ENCODE assay signal across 9 mouse cellular contexts in genomic region chr9:106282024-106282423, GRCm38 (mm10). TPM values are rescaled to one million over a fixed set of nuclear protein-coding genes. Genes with fewer than 3 reads are reported as not detected.
DNase-seq lines count a peak whose midpoint lies in the region; ATAC-seq and TF ChIP-seq lines count a peak whose summit lies in the region.
"Had no signal": no experiment of that assay in that cellular context is flagged by ENCODE, and none has a peak within 500 bp of the region (broad histone marks: within the 10 kb centered on the region; RNA-seq: fewer than 3 reads in every experiment).

No protein-coding gene starts in this region.

- ATAC-seq in heart, embryonic 16.5 days (replicated peaks; ENCODE audit: extremely low read depth, insufficient read depth, low FRiP score), result no peak
- ATAC-seq in hindbrain, embryonic 12.5 days (ENCODE audit: low FRiP score), result no peak

- TF ChIP-seq RAD21 in MEL (IDR thresholded peaks at IDR 0.05; ENCODE audit: low read depth, low read length), result no peak

- no peaks in the 10 kb centered on the region for H3K27me3 ChIP-seq in heart, embryonic 16.5 days (ENCODE audit: control insufficient read depth, insufficient read depth, low read length)
- H3K27me3 ChIP-seq in MEL (ENCODE audit: control insufficient read depth in 1 of 2, insufficient read depth in 2 of 2, low read length in 2 of 2), result no peaks in the 10 kb centered on the region
- H3K27me3 ChIP-seq in hindbrain, embryonic 12.5 days, result no peaks in the 10 kb centered on the region

- no peaks in the 10 kb centered on the region for H3K9me3 ChIP-seq in heart, embryonic 16.5 days (replicated peaks; ENCODE audit: control insufficient read depth, low read length)
- H3K9me3 ChIP-seq in MEL (replicated peaks; ENCODE audit: insufficient read depth, low read length), result no peaks in the 10 kb centered on the region
- no peaks in the 10 kb centered on the region for H3K9me3 ChIP-seq in hindbrain, embryonic 12.5 days (replicated peaks)

- WGBS in heart, embryonic 16.5 days, result 73% methylated on average over 3 of the region's 3 CpGs
- 79% methylated on average over 3 of the region's 3 CpGs for WGBS in hindbrain, embryonic 12.5 days
- WGBS in macrophage (ENCODE audit: missing documents), result 100% methylated on average over 2 of the region's 3 CpGs

- no peak for TF ChIP-seq CTCF in MEL (IDR thresholded peaks at IDR 0.05 in 2 of 3, conservative IDR thresholded peaks at IDR 0.05 in 1 of 3; ENCODE audit: control insufficient read depth in 1 of 3, insufficient read depth in 1 of 3, low read depth in 2 of 3, low read length in 3 of 3, poor library complexity in 1 of 3, severe bottlenecking in 1 of 3)

- H3K4me2 ChIP-seq in heart, embryonic 16.5 days (ENCODE audit: low read depth, low read length), result peak overlapping the region; percentile 92
- peak overlapping the region; percentile 70 for H3K4me2 ChIP-seq in hindbrain, embryonic 12.5 days (replicated peaks)

- peak overlapping the region; percentile 84 for H3K4me3 ChIP-seq in heart, embryonic 16.5 days (ENCODE audit: low read length)
- H3K4me3 ChIP-seq in MEL (ENCODE audit: control insufficient read depth in 1 of 2, insufficient read depth in 1 of 2, low read depth in 2 of 2, low read length in 2 of 2) (peak overlapping the region; percentile 53 to 77), macrophage (ENCODE audit: inconsistent target) (peak overlapping the region; percentile 82; the same call in 1 of the 2 replicates)
- H3K4me3 ChIP-seq in hindbrain, embryonic 12.5 days, result peak overlapping the region; percentile 49

- intact Hi-C loops in heart, postnatal 25 days (cut with DNase I), result no loop called here

- no peak for DNase-seq in heart, postnatal 25 days (ENCODE audit: low spot score)
- no peak for DNase-seq in MEL (ENCODE audit: low read depth, low spot score)
- no peak for DNase-seq in adrenal gland, postnatal 10 days
- no peak for DNase-seq in ovary, postnatal 36 days (ENCODE audit: low spot score)
- no peak for DNase-seq in embryo, embryonic 10.5 days (ENCODE audit: low spot score)
- DNase-seq: thymus, adult 2 months had no signal

- H3K79me2 ChIP-seq in MEL (ENCODE audit: control insufficient read depth, insufficient read depth, low read length, poor library complexity) (no peaks in the 10 kb centered on the region; the same call in 1 of the 2 replicates), macrophage (ENCODE audit: inconsistent target) (peaks cover 9% of the 10 kb centered on the region; the same call in 1 of the 2 replicates)

- peak overlapping the region; percentile 83 for H3K9ac ChIP-seq in heart, embryonic 16.5 days (ENCODE audit: low read length)
- peak overlapping the region; percentile 67; the same call in 1 of the 2 replicates for H3K9ac ChIP-seq in MEL (ENCODE audit: control insufficient read depth, low read depth, low read length, poor library complexity, severe bottlenecking)
- H3K9ac ChIP-seq in hindbrain, embryonic 12.5 days, result 0 out of 2 replicates have a peak overlapping the region, but pooled peaks have one; percentile 57

- no peak for TF ChIP-seq POLR2A in MEL (IDR thresholded peaks at IDR 0.05; ENCODE audit: control insufficient read depth in 1 of 2, insufficient read depth in 1 of 2, low read depth in 1 of 2, low read length in 2 of 2, poor library complexity in 1 of 2)

- peaks cover 12% of the 10 kb centered on the region for H3K36me3 ChIP-seq in heart, embryonic 16.5 days (ENCODE audit: control insufficient read depth, insufficient read depth)
- H3K36me3 ChIP-seq in MEL (ENCODE audit: control insufficient read depth in 1 of 2, insufficient read depth in 2 of 2, low read length in 2 of 2) (peaks cover 0 to 3% of the 10 kb centered on the region in 2 experiments; a peak in 2 of 4 replicates), macrophage (ENCODE audit: inconsistent target) (peaks cover 4% of the 10 kb centered on the region; the same call in 1 of the 2 replicates)
- H3K36me3 ChIP-seq in hindbrain, embryonic 12.5 days, result 0 out of 2 replicates have a peak, but pooled peaks cover 10% of the 10 kb centered on the region

- no peak overlapping the region for H3K27ac ChIP-seq in heart, embryonic 16.5 days (ENCODE audit: low read length)
- H3K27ac ChIP-seq in MEL (ENCODE audit: control insufficient read depth, low read depth, low read length) (no peak overlapping the region), macrophage (no peak overlapping the region)
- H3K27ac ChIP-seq in hindbrain, embryonic 12.5 days, result no peak overlapping the region

- H3K4me1 ChIP-seq in heart, embryonic 16.5 days (ENCODE audit: control insufficient read depth, insufficient read depth, low read length), result peaks cover 13% of the 10 kb centered on the region
- peaks cover 0 to 7% of the 10 kb centered on the region in 2 experiments; a peak in 2 of 4 replicates for H3K4me1 ChIP-seq in MEL (ENCODE audit: control insufficient read depth in 1 of 2, insufficient read depth in 2 of 2, low read length in 2 of 2)
- peaks cover 14% of the 10 kb centered on the region for H3K4me1 ChIP-seq in hindbrain, embryonic 12.5 days

- TF ChIP-seq EP300 in MEL (IDR thresholded peaks at IDR 0.05; ENCODE audit: low read depth in 1 of 2, low read length in 2 of 2), result no peak

TF ChIP-seq in MEL, 35 proteins besides CTCF, POLR2A, EP300 and RAD21:
- TF ChIP-seq NRF1 (IDR thresholded peaks at IDR 0.05; ENCODE audit: insufficient read depth, low read depth, low read length, poor library complexity, severe bottlenecking), result no peak
- TF ChIP-seq ZMIZ1 (IDR thresholded peaks at IDR 0.05; ENCODE audit: low read depth, low read length), result no peak
- no peak for TF ChIP-seq MEF2A (IDR thresholded peaks at IDR 0.05; ENCODE audit: extremely low read depth, insufficient replicate concordance, low read depth, low read length, poor library complexity, severe bottlenecking)
- TF ChIP-seq GABPA (IDR thresholded peaks at IDR 0.05; ENCODE audit: low read depth, low read length), result no peak
- TF ChIP-seq TCF12 (IDR thresholded peaks at IDR 0.05; ENCODE audit: low read depth, low read length), result no peak
- TF ChIP-seq E2F4 (IDR thresholded peaks at IDR 0.05; ENCODE audit: borderline replicate concordance, low read depth, low read length), result no peak
- TF ChIP-seq ZNF384 (IDR thresholded peaks at IDR 0.05; ENCODE audit: low read depth, low read length), result no peak
- TF ChIP-seq HCFC1 (IDR thresholded peaks at IDR 0.05; ENCODE audit: low read depth, low read length), result no peak
- no peak for TF ChIP-seq SMC3 (IDR thresholded peaks at IDR 0.05; ENCODE audit: low read depth, low read length)
- no peak for TF ChIP-seq ELF1 (IDR thresholded peaks at IDR 0.05; ENCODE audit: low read depth, low read length)
- TF ChIP-seq JUND (IDR thresholded peaks at IDR 0.05; ENCODE audit: low read depth, low read length), result no peak
- no peak for TF ChIP-seq MAZ (IDR thresholded peaks at IDR 0.05; ENCODE audit: low read depth, low read length)
- TF ChIP-seq MXI1 (IDR thresholded peaks at IDR 0.05; ENCODE audit: low read depth, low read length), result no peak
- no peak for TF ChIP-seq RCOR1 (IDR thresholded peaks at IDR 0.05; ENCODE audit: low read depth, low read length)
- no peak for TF ChIP-seq CHD2 (IDR thresholded peaks at IDR 0.05; ENCODE audit: low read length)
- no peak for TF ChIP-seq BHLHE40 (IDR thresholded peaks at IDR 0.05; ENCODE audit: borderline replicate concordance, low read depth, low read length)

RNA-seq across cellular contexts. Expression of gene Poc1a, which starts 1.2 kb away (rescaled TPM):
- polyA plus RNA-seq in heart, embryonic 16.5 days (2015; fragmentation: Nextera tagmentation; extraction: Ambion mirVana), result 29.3 and 30.6 TPM in 2 replicates
- 1 to 10 TPM; 3.3 to 3.4 TPM for total RNA-seq in heart, postnatal 25 days (2021)
- 33.8 and 37.6 TPM in 2 replicates for total RNA-seq in MEL (2012; rRNA removed)
- 10 to 100 TPM in 1 of 2 experiments, not detected in 1; 41.3 TPM for polyA plus RNA-seq in MEL (2012; ENCODE audit: insufficient read depth in 1 of 2, insufficient read length in 2 of 2, low read depth in 1 of 2, low replicate concordance in 2 of 2, missing spikeins in 1 of 2)
- polyA plus RNA-seq in hindbrain, embryonic 12.5 days (2016; fragmentation: Nextera tagmentation; extraction: Ambion mirVana), result 15.4 and 16.4 TPM in 2 replicates
- total RNA-seq in macrophage (2018; cell fraction: chromatin; rRNA removed), result 1 to 10 TPM; 1.9 to 9.1 (median 4.5) TPM
- 1 to 10 TPM; 2.2 to 5.2 (median 3.6) TPM for total RNA-seq in macrophage (2018; cell fraction: cytosol; rRNA removed)
- 1 to 10 TPM; 1.0 to 5.8 (median 2.6) TPM for total RNA-seq in macrophage (2018; cell fraction: nucleus; rRNA removed)
- 2.7 to 6.4 TPM (median 3.5 TPM) in 3 replicates for polyA plus RNA-seq in macrophage (2018)
- total RNA-seq in adrenal gland, postnatal 10 days (2021), result 1 to 10 TPM; 7.3 to 8.8 TPM

RNA-seq across cellular contexts. Expression of gene Alas1, which starts 33.6 kb away (rescaled TPM):
- 217 and 223 TPM in 2 replicates for polyA plus RNA-seq in heart, embryonic 16.5 days (2015; fragmentation: Nextera tagmentation; extraction: Ambion mirVana)
- 100 to 1,000 TPM; 571 to 593 TPM for total RNA-seq in heart, postnatal 25 days (2021)
- total RNA-seq in MEL (2012; rRNA removed), result 14.4 and 19.8 TPM in 2 replicates
- polyA plus RNA-seq in MEL (2012; ENCODE audit: insufficient read depth in 1 of 2, insufficient read length in 2 of 2, low read depth in 1 of 2, low replicate concordance in 2 of 2, missing spikeins in 1 of 2) (10 to 100 TPM in 1 of 2 experiments, not detected in 1; 15.3 TPM), macrophage (2018) (173 to 195 TPM (median 183 TPM) in 3 replicates)
- 79.2 and 92.1 TPM in 2 replicates for polyA plus RNA-seq in hindbrain, embryonic 12.5 days (2016; fragmentation: Nextera tagmentation; extraction: Ambion mirVana)
- 100 to 1,000 TPM in 8 of 26 experiments, 10 to 100 TPM in 18; 27.9 to 189 (median 89.2) TPM for total RNA-seq in macrophage (2018; cell fraction: chromatin; rRNA removed)
- 100 to 1,000 TPM; 113 to 192 (median 160) TPM for total RNA-seq in macrophage (2018; cell fraction: cytosol; rRNA removed)
- 100 to 1,000 TPM in 15 of 26 experiments, 10 to 100 TPM in 11; 46.5 to 175 (median 103) TPM for total RNA-seq in macrophage (2018; cell fraction: nucleus; rRNA removed)
- total RNA-seq in adrenal gland, postnatal 10 days (2021), result 1,000 to 10,000 TPM in 1 of 2 experiments, 100 to 1,000 TPM in 1; 940 to 1,609 TPM

RNA-seq across cellular contexts. Expression of gene Tlr9, which starts 59.6 kb away (rescaled TPM):
- polyA plus RNA-seq in heart, embryonic 16.5 days (2015; fragmentation: Nextera tagmentation; extraction: Ambion mirVana), result 0.05 and 0.09 TPM in 2 replicates
- under 1 TPM; 0.52 to 0.64 TPM for total RNA-seq in heart, postnatal 25 days (2021)
- total RNA-seq in MEL (2012; rRNA removed), result not detected in 2 replicates
- polyA plus RNA-seq in MEL (2012; ENCODE audit: insufficient read depth in 1 of 2, insufficient read length in 2 of 2, low read depth in 1 of 2, low replicate concordance in 2 of 2, missing spikeins in 1 of 2), result not detected
- 0.05 and 0.07 TPM in 2 replicates for polyA plus RNA-seq in hindbrain, embryonic 12.5 days (2016; fragmentation: Nextera tagmentation; extraction: Ambion mirVana)
- total RNA-seq in macrophage (2018; cell fraction: chromatin; rRNA removed), result 10 to 100 TPM in 14 of 26 experiments, 1 to 10 TPM in 12; 1.1 to 44.1 (median 13.9) TPM
- 100 to 1,000 TPM in 9 of 26 experiments, 10 to 100 TPM in 17; 16.2 to 215 (median 57.2) TPM for total RNA-seq in macrophage (2018; cell fraction: cytosol; rRNA removed)
- total RNA-seq in macrophage (2018; cell fraction: nucleus; rRNA removed), result 100 to 1,000 TPM in 13 of 26 experiments, 10 to 100 TPM in 13; 10.9 to 317 (median 79.4) TPM
- polyA plus RNA-seq in macrophage (2018), result 9.3 to 44.3 TPM (median 27.8 TPM) in 3 replicates
- 1 to 10 TPM; 1.2 to 1.5 TPM for total RNA-seq in adrenal gland, postnatal 10 days (2021)
